Comparison of ENCODE assay signal across 1 mouse cellular context in the genomic region with DNA sequence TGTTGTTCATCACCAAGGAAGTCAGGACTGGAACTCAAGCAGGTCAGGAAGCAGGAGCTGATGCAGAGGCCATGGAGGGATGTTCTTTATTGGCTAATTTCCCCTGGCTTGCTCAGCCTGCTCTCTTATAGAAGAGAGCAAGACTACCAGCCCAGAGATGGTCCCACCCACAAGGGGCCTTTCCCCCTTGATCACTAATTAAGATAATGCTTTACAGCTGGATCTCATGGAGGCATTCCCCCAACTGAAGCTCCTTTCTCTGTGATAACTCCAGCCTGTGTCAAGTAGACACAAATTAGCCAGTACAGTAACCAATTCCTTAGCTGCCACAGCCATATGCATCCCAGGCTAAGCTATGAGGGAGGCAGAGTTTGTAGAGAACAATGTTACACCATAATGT.
TF ChIP-seq lines count a peak whose summit lies in the region.

No protein-coding gene starts in this region.

TF ChIP-seq in MEL, 35 proteins besides CTCF, POLR2A, EP300 and RAD21:
- TF ChIP-seq GATA1 (IDR thresholded peaks at IDR 0.05; ENCODE audit: low read depth, low read length) (0 out of 2 replicates have a peak, but pooled peaks have one; percentile 21), ETS1 (IDR thresholded peaks at IDR 0.05; ENCODE audit: low read depth, low read length) (peak; percentile 52; the same call in 1 of the 2 replicates)
